Mouse (Mus musculus): Measurements from ENCODE around the gene Cd27.

- TF ChIP-seq MAX (IDR thresholded peaks at IDR 0.05; ENCODE audit: low read length) (no peak), HCFC1 (IDR thresholded peaks at IDR 0.05; ENCODE audit: low read depth, low read length) (no peak), SIN3A (IDR thresholded peaks at IDR 0.05; ENCODE audit: low read length) (no peak)
Measured at GRCm38 (mm10) chr6:125252285-125252684, 15.5 kb upstream of the Cd27 start.

Data from MEL (cell line).